In genomic region chr9:91370191-91370708, GRCm38 (mm10) we compare ENCODE assay signal across 16 mouse cellular contexts. TPM values are rescaled to one million over a fixed set of nuclear protein-coding genes. Genes with fewer than 3 reads are reported as not detected.
DNase-seq lines count a peak whose midpoint lies in the region; ATAC-seq lines count a peak whose summit lies in the region.
"Had no signal": no experiment of that assay in that cellular context is flagged by ENCODE, and none has a peak within 500 bp of the region (broad histone marks: within the 10 kb centered on the region; RNA-seq: fewer than 3 reads in every experiment).

No protein-coding gene starts in this region.

- H3K4me2 ChIP-seq in midbrain, embryonic 15.5 days, result peak overlapping the region; percentile 37
- H3K4me2 ChIP-seq: embryonic facial prominence, embryonic 15.5 days; limb, embryonic 15.5 days had no signal

- H3K27me3 ChIP-seq in hindbrain, embryonic 10.5 days (ENCODE audit: insufficient read depth, poor library complexity, severe bottlenecking), result peaks cover 100% of the 10 kb centered on the region
- H3K27me3 ChIP-seq in midbrain, embryonic 15.5 days (replicated peaks), result peaks cover 62% of the 10 kb centered on the region

- peak overlapping the region; percentile 94 for H3K27ac ChIP-seq in hindbrain, embryonic 10.5 days
- peak overlapping the region; percentile 72 for H3K27ac ChIP-seq in midbrain, embryonic 15.5 days
- H3K27ac ChIP-seq: embryonic facial prominence, embryonic 15.5 days; limb, embryonic 15.5 days had no signal

- WGBS in hindbrain, embryonic 10.5 days, result 9% methylated on average over 6 of the region's 6 CpGs
- WGBS in midbrain, embryonic 15.5 days, result 21% methylated on average over 6 of the region's 6 CpGs

- H3K36me3 ChIP-seq in hindbrain, embryonic 10.5 days, result no peaks in the 10 kb centered on the region
- H3K36me3 ChIP-seq in midbrain, embryonic 15.5 days (replicated peaks), result no peaks in the 10 kb centered on the region
- H3K36me3 ChIP-seq: embryonic facial prominence, embryonic 15.5 days; limb, embryonic 15.5 days had no signal

- 0 out of 2 replicates have a peak overlapping the region, but pooled peaks have one; percentile 31 for H3K9ac ChIP-seq in midbrain, embryonic 15.5 days
- H3K9ac ChIP-seq: embryonic facial prominence, embryonic 15.5 days; limb, embryonic 15.5 days had no signal

- H3K9me3 ChIP-seq in hindbrain, embryonic 10.5 days, result no peaks in the 10 kb centered on the region
- no peaks in the 10 kb centered on the region for H3K9me3 ChIP-seq in midbrain, embryonic 15.5 days
- H3K9me3 ChIP-seq: embryonic facial prominence, embryonic 15.5 days; limb, embryonic 15.5 days had no signal

- peak; percentile 60 for DNase-seq in cerebellum, adult 11-12 months
- peak; percentile 62 to 73 for DNase-seq in cerebellum, postnatal 14 days
- peak; percentile 27 for DNase-seq in hindbrain, embryonic 10.5 days (ENCODE audit: low spot score)
- DNase-seq in kidney, adult 11 months, result no peak
- no peak for DNase-seq in adrenal gland, adult 2 months
- DNase-seq in left cerebral cortex, adult 11 months (ENCODE audit: low spot score), result no peak
- DNase-seq: gastrocnemius, postnatal 25 days; heart, postnatal 14 days; layer of hippocampus, adult 9-11 months; right cerebral cortex, postnatal 25 days had no signal

- peaks cover 40% of the 10 kb centered on the region for H3K4me1 ChIP-seq in hindbrain, embryonic 10.5 days (replicated peaks)
- no peaks in the 10 kb centered on the region for H3K4me1 ChIP-seq in midbrain, embryonic 15.5 days

- no peak for ATAC-seq in midbrain, embryonic 15.5 days (replicated peaks)
- no peak for ATAC-seq in megakaryocyte progenitor cell, adult 5-6 weeks (replicated peaks; ENCODE audit: poor library complexity)
- ATAC-seq: lung, postnatal 0 days had no signal

- peak overlapping the region; percentile 69 for H3K4me3 ChIP-seq in hindbrain, embryonic 10.5 days
- peak overlapping the region; percentile 22 for H3K4me3 ChIP-seq in midbrain, embryonic 15.5 days
- H3K4me3 ChIP-seq: embryonic facial prominence, embryonic 15.5 days; limb, embryonic 15.5 days had no signal

RNA-seq across cellular contexts. Expression of gene Zic1, which starts 4.6 kb away (rescaled TPM):
- 6.9 and 8.1 TPM in 2 replicates for polyA plus RNA-seq in hindbrain, embryonic 10.5 days (2016; fragmentation: Nextera tagmentation; extraction: Ambion mirVana)
- 10.0 and 11.6 TPM in 2 replicates for polyA plus RNA-seq in midbrain, embryonic 15.5 days (2015; fragmentation: Nextera tagmentation; extraction: Ambion mirVana)
- total RNA-seq in adrenal gland, adult 2 months (2021), result not detected
- 0.08 TPM in 1 of 2 replicates, not detected in the other for polyA plus RNA-seq in adrenal gland, adult 2 months (2012; rRNA removed)
- total RNA-seq in megakaryocyte progenitor cell, adult 5-6 weeks (2015), result not detected in 2 replicates
- not detected in 2 replicates for total RNA-seq in megakaryocyte progenitor cell, adult 5-6 weeks (2017)
- total RNA-seq: heart, postnatal 14 days had no signal
- polyA plus RNA-seq: lung, postnatal 0 days had no signal

RNA-seq across cellular contexts. Expression of gene Zic4, which starts 8.0 kb away (rescaled TPM):
- 16.9 and 19.8 TPM in 2 replicates for polyA plus RNA-seq in hindbrain, embryonic 10.5 days (2016; fragmentation: Nextera tagmentation; extraction: Ambion mirVana)
- 53.1 and 59.1 TPM in 2 replicates for polyA plus RNA-seq in midbrain, embryonic 15.5 days (2015; fragmentation: Nextera tagmentation; extraction: Ambion mirVana)
- total RNA-seq in adrenal gland, adult 2 months (2021), result not detected
- not detected in 2 replicates for polyA plus RNA-seq in adrenal gland, adult 2 months (2012; rRNA removed)
- not detected in 2 replicates for total RNA-seq in megakaryocyte progenitor cell, adult 5-6 weeks (2015)
- not detected in 2 replicates for total RNA-seq in megakaryocyte progenitor cell, adult 5-6 weeks (2017)
- total RNA-seq: gastrocnemius, postnatal 25 days; heart, postnatal 14 days had no signal
- polyA plus RNA-seq: kidney, embryonic 14.5 days; lung, postnatal 0 days had no signal

Comparison
In these comparisons a context has a peak if more than half of its experiments do, and no peak if none do; other contexts are left out.
1. DNase-seq: peak in cerebellum, adult 11-12 months (single experiment), cerebellum, postnatal 14 days (2 of 2) and hindbrain, embryonic 10.5 days (single experiment); none in kidney, adult 11 months (single experiment), adrenal gland, adult 2 months (single experiment) and left cerebral cortex, adult 11 months (single experiment).
2. RNA of gene Zic4, which starts 8.0 kb away (polyA plus RNA-seq): 53.1 to 59.1 TPM in midbrain, embryonic 15.5 days and 16.9 to 19.8 TPM in hindbrain, embryonic 10.5 days; not detected in adrenal gland, adult 2 months; every median in the first group is over 10 times any median in the second.